Mouse (Mus musculus) liver, adult 2 months (tissue): ENCODE results near the gene Chdh. TPM values are rescaled to one million over a fixed set of nuclear protein-coding genes. Genes with fewer than 3 reads are reported as not detected.
A peak's percentile ranks its signal among the peaks of the same experiment; 100 is the strongest.

Experiments
- DNase-seq: peaks from one replicate; pipeline ENCODE4 v3.0.0-alpha.2; 2011; ENCODE audit warnings: low read depth, low spot score; ENCODE audit errors: extremely low read depth
- H3K27ac ChIP-seq: fragments of 200-500 bp; replicated peaks from 2 replicates; pipeline ENCODE4 v1.5.1; 2012; ENCODE audit warnings: low read depth, mild to moderate bottlenecking, control low read depth, inconsistent platforms, low read length; ENCODE audit not compliant: insufficient read depth
- H3K27me3 ChIP-seq: fragments of 200-500 bp; 2 replicates; pipeline ENCODE4 v1.6.1; 2012; ENCODE audit warnings: mild to moderate bottlenecking, moderate library complexity, low read length, inconsistent platforms; ENCODE audit not compliant: control insufficient read depth, insufficient read depth
- H3K36me3 ChIP-seq: fragments of 200-500 bp; 2 replicates; pipeline ENCODE4 v1.6.1; 2012; ENCODE audit warnings: low read length, inconsistent platforms; ENCODE audit not compliant: control insufficient read depth, insufficient read depth
- H3K4me1 ChIP-seq: fragments of 200-500 bp; 2 replicates; pipeline ENCODE4 v1.6.1; 2011; ENCODE audit warnings: low read length; ENCODE audit not compliant: control insufficient read depth, insufficient read depth
- H3K4me3 ChIP-seq: fragments of 200-500 bp; 2 replicates; pipeline ENCODE4 v1.5.1; 2011; ENCODE audit warnings: low read depth, mild to moderate bottlenecking, control low read depth, low read length, moderate library complexity; ENCODE audit not compliant: insufficient read depth
- H3K79me2 ChIP-seq: fragments of 200-500 bp; 2 replicates; pipeline ENCODE4 v1.6.1; 2012; ENCODE audit warnings: inconsistent platforms, mild to moderate bottlenecking, low read length, moderate library complexity; ENCODE audit not compliant: control insufficient read depth, insufficient read depth
- H3K9ac ChIP-seq: fragments of 200-500 bp; 2 replicates; pipeline ENCODE4 v1.6.1; 2012; ENCODE audit warnings: low read depth, mild to moderate bottlenecking, control low read depth, inconsistent platforms, low read length
- CTCF ChIP-seq: fragments of 200-500 bp; IDR thresholded peaks from 2 replicates; pipeline ENCODE4 v1.5.1; 2011; ENCODE audit warnings: low read depth, low read length, control low read depth
- POLR2A ChIP-seq: fragments of 200-500 bp; IDR thresholded peaks from 2 replicates; pipeline ENCODE4 v1.6.1; 2011; ENCODE audit warnings: low read length, control low read depth; ENCODE audit not compliant: insufficient read depth; ENCODE audit errors: extremely low read depth
- WGBS: fragments of 180-500 bp; shearing (Covaris S2); methylation state at CpG from one replicate; pipeline ENCODE4 v1.1.7; 2018; 5-methylcytosine and 5-hydroxymethylcytosine counted together
- polyA plus RNA-seq: library from polyadenylated mRNA; depleted of rRNA; stranded (reverse); fragments of >200 nt; gene quantifications from 2 replicates; pipeline ENCODE4 v1.2.3, GENCODE M21; 2012
- total RNA-seq: library from RNA; depleted of rRNA; stranded (reverse); fragments of >200 nt; gene quantifications from 2 replicates; pipeline ENCODE4 v1.2.3, GENCODE M21; 2014

The Chdh gene
- total and polyA plus RNA-seq, 2 experiments = 48.1 to 75.5 TPM

DNA sequence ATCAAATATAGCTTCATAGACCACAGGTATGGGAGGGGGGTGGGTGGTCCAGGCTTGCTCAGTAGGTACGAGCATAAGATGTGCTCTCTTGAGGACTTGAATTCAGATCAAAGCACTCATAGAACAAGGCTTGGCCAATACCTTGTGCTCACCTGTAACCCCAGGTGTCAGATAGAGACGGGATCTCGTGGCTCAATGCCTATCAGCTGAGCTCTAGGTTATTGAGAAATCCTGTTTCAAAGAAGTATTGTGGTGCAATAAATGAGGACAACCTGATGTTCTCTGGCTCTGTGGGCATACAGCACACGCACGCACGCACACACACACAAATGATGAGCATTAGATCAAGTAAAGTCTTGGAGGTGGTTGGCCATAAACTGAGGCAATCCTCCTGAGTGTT is 31.9 kb upstream of the Chdh start:
- H3K4me3 ChIP-seq = no peak overlapping the region
- H3K27me3 ChIP-seq = no peaks in the 10 kb centered on the region
- TF ChIP-seq POLR2A (no peak), CTCF (no peak)
- 28% methylated on average over 6 of the region's 6 CpGs for WGBS
- peaks cover 27% of the 10 kb centered on the region for H3K36me3 ChIP-seq
- peak; percentile 89 for DNase-seq
- peak overlapping the region; percentile 78 for H3K27ac ChIP-seq
- no peak overlapping the region for H3K9ac ChIP-seq
- H3K4me1 ChIP-seq = peaks cover 18% of the 10 kb centered on the region
- H3K79me2 ChIP-seq = peaks cover 7% of the 10 kb centered on the region; the same call in 1 of the 2 replicates

- H3K36me3 ChIP-seq = peaks cover 18% of the 10 kb centered on the region
Observed at GRCm38 (mm10) chr14:29978254-29979204, 30.3 kb upstream of the Chdh start, which contains the start of gene Actr8. TSS of gene Actr8 (plus strand) at chr14:29978337.

GRCm38 (mm10) chr14:29980447-29981205 is 28.2 kb upstream of the Chdh start:
- 92% methylated on average over 10 of the region's 10 CpGs for WGBS
- Histone ChIP-seq H3K27ac (no peak overlapping the region), H3K36me3 (peaks cover 34% of the 10 kb centered on the region), H3K27me3 (no peaks in the 10 kb centered on the region), H3K79me2 (peaks cover 9% of the 10 kb centered on the region; the same call in 1 of the 2 replicates), H3K4me1 (peaks cover 16% of the 10 kb centered on the region), H3K4me3 (no peak overlapping the region), H3K9ac (no peak overlapping the region)
- peak; percentile 48 for DNase-seq
- TF ChIP-seq CTCF = peak; percentile 35; the same call in 1 of the 2 replicates
- TF ChIP-seq POLR2A = no peak

More at GRCm38 (mm10) chr14:29978254-29979204, 30.3 kb upstream of the Chdh start, which contains the start of gene Actr8:
- DNase-seq = peak; percentile 82
- peak within 1 kb of the TSS; percentile 96 for H3K27ac ChIP-seq
- H3K9ac ChIP-seq = peak within 1 kb of the TSS; percentile 98
- no peaks in the 10 kb centered on the region for H3K27me3 ChIP-seq
- H3K4me3 ChIP-seq = peak within 1 kb of the TSS; percentile 89
- peaks cover 7% of the 10 kb centered on the region; the same call in 1 of the 2 replicates for H3K79me2 ChIP-seq
- H3K4me1 ChIP-seq = peaks cover 16% of the 10 kb centered on the region
- WGBS = under 1% methylated on average over 44 of the region's 44 CpGs
- peak; percentile 68; the same call in 1 of the 2 replicates for TF ChIP-seq POLR2A
- TF ChIP-seq CTCF = no peak

- Histone ChIP-seq H3K36me3 (peaks cover 74% of the 10 kb centered on the region), H3K4me3 (no peak overlapping the region), H3K4me1 (no peaks in the 10 kb centered on the region), H3K27ac (no peak overlapping the region), H3K9ac (no peak overlapping the region), H3K79me2 (peaks cover 2% of the 10 kb centered on the region; the same call in 1 of the 2 replicates), H3K27me3 (no peaks in the 10 kb centered on the region)
- no peak for DNase-seq
- TF ChIP-seq CTCF (no peak), POLR2A (no peak)
- 85% methylated on average over 4 of the region's 4 CpGs for WGBS
Observed at GRCm38 (mm10) chr14:29986096-29986495, 22.7 kb upstream of the Chdh start.

GRCm38 (mm10) chr14:29987276-29987675 is 21.5 kb upstream of the Chdh start:
- Histone ChIP-seq H3K79me2 (peaks cover 2% of the 10 kb centered on the region; the same call in 1 of the 2 replicates), H3K4me1 (no peaks in the 10 kb centered on the region), H3K36me3 (peaks cover 80% of the 10 kb centered on the region), H3K4me3 (no peak overlapping the region), H3K9ac (no peak overlapping the region), H3K27ac (no peak overlapping the region), H3K27me3 (no peaks in the 10 kb centered on the region)
- 75% methylated on average over 6 of the region's 6 CpGs for WGBS
- TF ChIP-seq POLR2A = no peak
- TF ChIP-seq CTCF = no peak
- peak; percentile 63 for DNase-seq
